Mouse (Mus musculus): Measurements from ENCODE around the gene Nmnat3. TPM values are rescaled to one million over a fixed set of nuclear protein-coding genes. Genes with fewer than 3 reads are reported as not detected.

Nmnat3 gene
- polyA plus RNA-seq, 1 experiment from 2014 or later, result 6.6 TPM

Other genes starting within 250 kb of the Nmnat3 start
- 103 and 109 TPM in 2 replicates for gene Rbp1, start 135.5 kb downstream of the Nmnat3 start, polyA plus RNA-seq (2015; fragmentation: Nextera tagmentation; extraction: Ambion mirVana)
- gene Rbp2, start 198.7 kb downstream of the Nmnat3 start, polyA plus RNA-seq (2015; fragmentation: Nextera tagmentation; extraction: Ambion mirVana), result 0.61 and 1.0 TPM in 2 replicates

All from lung, embryonic 15.5 days (tissue).